Mouse (Mus musculus) thymus, adult 2 months (tissue): ENCODE data around the gene Sf3a1. TPM values are rescaled to one million over a fixed set of nuclear protein-coding genes. Genes with fewer than 3 reads are reported as not detected.
"Not testable (repeated sequence)": the region's sequence is repeated elsewhere in the genome, so short reads cannot be mapped to it uniquely, and the experiment has no call there.

Source experiments
- DNase-seq: peaks from one replicate; pipeline ENCODE4 v3.0.0; 2021
- H3K27ac ChIP-seq: fragments of 200-500 bp; 2 replicates; pipeline ENCODE4 v1.5.1; 2012; ENCODE audit warnings: low read length, control low read depth; ENCODE audit not compliant: control insufficient read depth, insufficient read depth
- H3K27me3 ChIP-seq: fragments of 200-500 bp; 2 replicates; pipeline ENCODE4 v1.6.1; 2012; ENCODE audit warnings: mild to moderate bottlenecking, low read length, moderate library complexity, mixed read lengths; ENCODE audit not compliant: control insufficient read depth, insufficient read depth
- H3K36me3 ChIP-seq: fragments of 200-500 bp; 2 replicates; pipeline ENCODE4 v1.6.1; 2012; ENCODE audit warnings: mild to moderate bottlenecking, low read length, moderate library complexity; ENCODE audit not compliant: control insufficient read depth, insufficient read depth
- H3K4me1 ChIP-seq: fragments of 200-500 bp; replicated peaks from 2 replicates; pipeline ENCODE4 v1.6.1; 2012; ENCODE audit warnings: low read length; ENCODE audit not compliant: control insufficient read depth, insufficient read depth
- H3K4me3 ChIP-seq: fragments of 200-500 bp; 2 replicates; pipeline ENCODE4 v1.5.1; 2012; ENCODE audit warnings: mild to moderate bottlenecking, low read length, control low read depth, moderate library complexity; ENCODE audit not compliant: control insufficient read depth, insufficient read depth
- CTCF ChIP-seq: fragments of 200-500 bp; IDR thresholded peaks from 2 replicates; pipeline ENCODE4 v1.5.1; 2012; ENCODE audit warnings: mild to moderate bottlenecking, control low read depth, low read length, moderate library complexity, borderline replicate concordance; ENCODE audit not compliant: control insufficient read depth, poor library complexity, insufficient read depth; ENCODE audit errors: extremely low read depth
- POLR2A ChIP-seq: fragments of 200-500 bp; IDR thresholded peaks from 2 replicates; pipeline ENCODE4 v1.6.1; 2012; ENCODE audit warnings: mild to moderate bottlenecking, low read length, control low read depth, moderate library complexity; ENCODE audit not compliant: control insufficient read depth, poor library complexity, insufficient read depth; ENCODE audit errors: extremely low read depth
- WGBS: fragments of 180-500 bp; shearing (Covaris S2); methylation state at CpG from one replicate; pipeline ENCODE4 v1.1.7; 2018; 5-methylcytosine and 5-hydroxymethylcytosine counted together
- polyA plus RNA-seq: library from polyadenylated mRNA; depleted of rRNA; stranded (reverse); fragments of >200 nt; gene quantifications from 2 replicates; pipeline ENCODE4 v1.2.3, GENCODE M21; 2012

Gene Sf3a1
- polyA plus RNA-seq, 1 experiment = 79.9 TPM

DNA sequence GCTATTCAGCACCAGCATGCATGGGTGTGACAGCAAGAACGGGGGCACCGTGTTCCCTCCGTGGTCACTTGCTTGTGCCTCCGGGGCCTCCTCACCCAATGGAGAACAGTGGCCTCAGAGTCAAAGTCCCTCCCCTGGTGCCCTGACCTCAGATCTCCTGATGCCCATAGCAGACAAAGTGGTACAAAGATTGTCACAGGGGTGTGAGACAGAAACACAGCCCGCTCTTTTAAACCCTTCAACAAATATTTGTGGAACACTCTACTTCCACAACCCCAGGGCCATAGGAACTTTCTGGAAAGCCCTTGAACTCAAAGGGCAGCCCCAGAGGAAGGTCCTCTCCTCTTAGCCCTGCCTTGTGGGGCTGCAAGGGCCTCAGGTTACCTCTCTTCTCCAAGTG lies 37.9 kb upstream of the Sf3a1 start:
- TF ChIP-seq CTCF (no peak), POLR2A (no peak)
- WGBS = 95% methylated on average over 5 of the region's 5 CpGs

DNA sequence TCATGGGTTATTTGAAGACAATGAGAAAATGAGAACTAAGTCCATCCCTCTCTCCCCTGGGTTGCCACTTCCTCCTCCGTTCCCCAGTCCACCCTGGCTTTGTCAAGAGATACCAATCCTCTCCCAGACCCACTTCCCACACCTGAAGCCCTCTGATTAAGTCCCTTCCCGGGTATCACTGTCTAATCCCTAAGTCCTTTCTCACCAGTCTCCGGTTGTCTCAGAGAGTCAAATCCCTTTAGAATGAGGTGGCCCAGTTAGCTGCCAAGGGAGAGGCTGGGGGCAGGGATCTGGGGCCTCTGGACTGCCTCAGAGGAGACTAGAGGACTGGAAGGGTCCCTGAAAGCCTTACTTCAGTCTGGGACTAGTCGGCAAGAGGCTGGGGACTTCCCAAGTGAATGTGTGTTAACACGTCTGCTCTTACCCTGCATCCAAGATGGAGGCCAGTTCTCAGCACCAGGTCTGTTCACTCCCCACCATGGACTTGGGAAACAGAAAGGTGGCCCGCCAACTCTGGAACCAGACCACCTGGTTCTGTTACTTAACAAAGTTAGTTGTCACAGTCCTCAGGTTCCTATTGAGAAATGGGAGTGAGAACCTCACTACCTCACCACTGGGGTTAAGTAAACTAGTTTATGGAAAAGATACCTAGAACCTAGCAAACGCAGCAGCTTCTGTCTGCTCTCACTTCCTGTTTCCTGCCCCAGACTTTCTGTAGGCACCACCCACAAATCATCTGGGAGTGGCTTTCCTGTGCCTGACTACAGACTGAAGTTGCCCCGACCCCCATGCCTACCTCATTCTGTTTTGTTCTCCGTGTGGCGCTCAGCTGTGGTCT lies 37.2 kb upstream of the Sf3a1 start, which contains the start of gene Sec14l2:
Gene Sec14l2, minus strand, starts transcription at position 674 of the 838 bp plus-strand sequence.
- Histone ChIP-seq H3K4me1 (peaks cover 13% of the 10 kb centered on the region), H3K4me3 (no peak within 1 kb of the TSS), H3K27me3 (peaks cover 8% of the 10 kb centered on the region; the same call in 1 of the 2 replicates), H3K36me3 (no peaks in the 10 kb centered on the region), H3K27ac (no peak within 1 kb of the TSS)
- WGBS = 63% methylated on average over 10 of the region's 10 CpGs
- TF ChIP-seq CTCF (no peak), POLR2A (no peak)
- peak; percentile 33 for DNase-seq

More for the DNA sequence above, 37.9 kb upstream of the Sf3a1 start:
- H3K27me3 ChIP-seq = peaks cover 8% of the 10 kb centered on the region; the same call in 1 of the 2 replicates
- DNase-seq = no peak
- H3K4me3 ChIP-seq = no peak overlapping the region
- H3K27ac ChIP-seq = no peak overlapping the region
- H3K36me3 ChIP-seq = no peaks in the 10 kb centered on the region
- H3K4me1 ChIP-seq = peaks cover 13% of the 10 kb centered on the region

DNA sequence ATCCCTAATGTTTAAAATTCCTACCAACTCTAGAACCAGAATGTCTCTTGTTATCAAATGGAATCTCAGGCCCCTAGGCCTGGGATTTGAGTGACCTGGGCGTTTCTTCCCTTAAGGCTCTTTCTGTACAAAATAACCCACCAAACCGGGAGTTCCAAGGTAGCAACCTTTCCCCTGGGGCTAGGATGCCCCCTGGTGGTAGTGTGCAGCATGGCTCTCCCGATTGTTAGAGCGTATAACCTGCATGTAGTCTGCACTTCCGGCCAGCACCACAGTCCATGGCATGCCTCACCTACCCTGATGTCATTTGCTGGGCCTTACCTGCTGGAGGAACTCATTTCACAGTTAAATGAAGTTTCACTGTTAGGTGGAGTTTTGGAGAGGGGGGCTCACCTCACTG lies 36.2 kb upstream of the Sf3a1 start:
- Histone ChIP-seq H3K27me3 (peaks cover under 1% of the 10 kb centered on the region; the same call in 1 of the 2 replicates), H3K27ac (no peak overlapping the region), H3K36me3 (no peaks in the 10 kb centered on the region), H3K4me1 (peaks cover 9% of the 10 kb centered on the region), H3K4me3 (no peak overlapping the region)
- DNase-seq = peak; percentile 14
- no peak for TF ChIP-seq CTCF
- no peak for TF ChIP-seq POLR2A
- 82% methylated on average over 5 of the region's 5 CpGs for WGBS

DNA sequence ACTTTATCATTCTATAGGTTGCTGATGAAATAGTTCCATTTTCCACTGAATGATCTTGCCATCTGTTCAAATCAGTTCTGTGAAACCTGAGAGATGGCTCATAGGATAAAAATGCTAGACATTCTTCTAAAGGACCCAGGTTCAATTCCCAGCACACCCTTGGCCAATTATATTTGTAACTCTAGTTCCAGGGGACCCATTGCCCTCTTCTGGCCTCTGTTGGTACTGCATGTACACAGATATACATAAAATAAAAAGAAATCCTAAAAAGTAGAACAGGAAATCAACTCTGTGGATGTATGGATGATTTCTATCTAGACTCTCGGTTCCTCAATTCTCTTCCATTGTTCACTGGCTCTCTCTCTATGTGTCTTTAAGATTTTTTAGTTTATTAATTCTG lies 33.1 kb upstream of the Sf3a1 start:
- TF ChIP-seq CTCF (no peak), POLR2A (no peak)
- Histone ChIP-seq H3K4me3 (no peak overlapping the region), H3K27ac (no peak overlapping the region), H3K36me3 (no peaks in the 10 kb centered on the region), H3K27me3 (no peaks in the 10 kb centered on the region), H3K4me1 (peaks cover 9% of the 10 kb centered on the region)
- DNase-seq = no peak
- 93% methylated on average over 1 of the region's 1 CpGs for WGBS

DNA sequence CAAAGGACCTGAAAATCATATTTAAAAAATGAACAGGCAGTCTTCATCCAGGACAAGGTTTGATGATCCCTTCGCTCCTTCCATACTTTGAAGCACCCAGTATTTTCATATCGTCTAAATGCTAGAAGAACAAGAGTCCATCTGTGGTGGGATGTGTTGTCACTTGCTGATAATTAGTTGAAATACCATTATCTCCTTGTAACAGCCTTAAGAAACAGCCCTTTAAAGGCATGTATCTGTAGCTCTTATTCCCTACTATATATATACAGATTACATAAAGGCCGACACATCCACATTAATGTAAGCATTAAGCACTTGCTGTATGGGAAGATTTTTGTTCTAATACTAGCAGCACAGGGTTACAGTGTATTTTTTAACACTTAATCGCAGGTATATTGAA lies 31.7 kb upstream of the Sf3a1 start:
- 96% methylated on average over 4 of the region's 4 CpGs for WGBS
- DNase-seq, H3K27ac ChIP-seq, H3K4me3 ChIP-seq, H3K4me1 ChIP-seq, H3K36me3 ChIP-seq, H3K27me3 ChIP-seq: not testable (repeated sequence)

DNA sequence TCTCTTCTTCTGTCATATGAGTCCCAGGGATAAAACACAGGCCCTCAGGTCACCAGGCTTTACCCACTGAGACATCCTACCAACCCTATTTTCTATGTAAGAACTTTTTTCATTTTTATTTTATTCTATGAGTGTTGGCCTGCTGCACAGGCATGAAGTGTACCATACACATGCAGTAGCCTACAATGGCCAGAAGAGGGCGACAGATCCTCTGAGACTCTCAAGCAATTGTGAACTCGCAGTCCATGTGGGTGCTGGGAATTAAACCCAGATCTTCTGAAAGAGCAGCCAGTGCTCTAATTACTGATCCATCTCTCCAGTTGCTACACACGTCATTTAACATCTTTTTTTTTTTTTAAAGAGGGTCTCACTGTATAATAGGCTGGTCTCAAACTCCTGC lies 26.7 kb upstream of the Sf3a1 start:
- Histone ChIP-seq H3K27ac (no peak overlapping the region), H3K36me3 (no peaks in the 10 kb centered on the region), H3K4me1 (peaks cover 10% of the 10 kb centered on the region), H3K27me3 (no peaks in the 10 kb centered on the region), H3K4me3 (no peak overlapping the region)
- TF ChIP-seq POLR2A (no peak), CTCF (no peak)
- WGBS = 77% methylated on average over 3 of the region's 3 CpGs
- peak; percentile 34 for DNase-seq
